Mouse (Mus musculus) stomach, postnatal 0 days (tissue): Measurements from ENCODE around the gene Kcnh3.

Experiments used
- CTCF ChIP-seq: IDR thresholded peaks from 2 replicates; pipeline ENCODE4 v1.5.1; 2016; ENCODE audit warnings: antibody characterized with exemption, low read depth, mild to moderate bottlenecking, moderate library complexity
- EP300 ChIP-seq: optimal IDR thresholded peaks from 2 replicates; pipeline ENCODE3; 2016; ENCODE audit warnings: antibody characterized with exemption

- TF ChIP-seq EP300: no peak
- peak; percentile 63 for TF ChIP-seq CTCF
Measured at GRCm38 (mm10) chr15:99240129-99240528, 15.5 kb downstream of the Kcnh3 start.
